Mouse (Mus musculus): ENCODE data around the gene Ptpn21. TPM values are rescaled to one million over a fixed set of nuclear protein-coding genes. Genes with fewer than 3 reads are reported as not detected.
A peak's percentile ranks its signal among the peaks of the same experiment; 100 is the strongest.

Gene Ptpn21
- polyA plus RNA-seq, 1 experiment from 2014 or later = 4.7 TPM

DNA sequence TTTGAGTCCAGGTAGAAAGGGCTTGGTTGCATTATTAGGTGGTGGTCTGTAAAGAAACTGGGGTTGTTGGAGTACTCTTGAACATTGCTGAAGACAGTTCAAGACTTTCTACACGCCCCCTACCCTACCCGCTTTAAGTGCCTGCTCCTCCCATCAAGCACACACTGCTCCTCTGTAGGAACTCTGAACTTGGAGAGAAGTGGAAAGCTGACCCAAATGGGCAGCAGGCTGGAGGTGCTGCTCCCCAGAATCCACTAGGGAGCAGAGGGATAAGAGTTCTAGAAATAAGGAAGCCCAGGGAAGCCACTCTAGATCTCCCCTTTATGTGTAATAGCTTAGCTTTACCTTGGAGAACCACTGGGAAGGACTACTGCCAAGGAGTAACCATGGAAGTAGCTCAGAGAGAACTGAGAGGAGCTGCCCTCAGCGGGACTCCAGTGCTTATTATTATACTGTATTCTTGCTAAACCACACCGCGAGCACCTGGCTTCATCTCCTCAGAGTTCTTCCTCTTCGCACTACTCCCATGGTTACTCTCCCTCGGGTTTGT, 671 bp upstream of the Ptpn21 start:
- 0 out of 2 replicates have a peak, but pooled peaks have one; percentile 8 for ATAC-seq (replicated peaks)
- Histone ChIP-seq H3K4me1 (peaks cover 31% of the 10 kb centered on the region), H3K9ac (peak overlapping the region; percentile 56; the same call in 1 of the 2 replicates), H3K27ac (no peak overlapping the region), H3K36me3 (replicated peaks) (no peaks in the 10 kb centered on the region), H3K4me3 (peak overlapping the region; percentile 67), H3K9me3 (no peaks in the 10 kb centered on the region), H3K27me3 (replicated peaks) (0 out of 2 replicates have a peak, but pooled peaks cover 6% of the 10 kb centered on the region), H3K4me2 (peak overlapping the region; percentile 99)
- 13% methylated on average over 7 of the region's 7 CpGs for WGBS

DNA sequence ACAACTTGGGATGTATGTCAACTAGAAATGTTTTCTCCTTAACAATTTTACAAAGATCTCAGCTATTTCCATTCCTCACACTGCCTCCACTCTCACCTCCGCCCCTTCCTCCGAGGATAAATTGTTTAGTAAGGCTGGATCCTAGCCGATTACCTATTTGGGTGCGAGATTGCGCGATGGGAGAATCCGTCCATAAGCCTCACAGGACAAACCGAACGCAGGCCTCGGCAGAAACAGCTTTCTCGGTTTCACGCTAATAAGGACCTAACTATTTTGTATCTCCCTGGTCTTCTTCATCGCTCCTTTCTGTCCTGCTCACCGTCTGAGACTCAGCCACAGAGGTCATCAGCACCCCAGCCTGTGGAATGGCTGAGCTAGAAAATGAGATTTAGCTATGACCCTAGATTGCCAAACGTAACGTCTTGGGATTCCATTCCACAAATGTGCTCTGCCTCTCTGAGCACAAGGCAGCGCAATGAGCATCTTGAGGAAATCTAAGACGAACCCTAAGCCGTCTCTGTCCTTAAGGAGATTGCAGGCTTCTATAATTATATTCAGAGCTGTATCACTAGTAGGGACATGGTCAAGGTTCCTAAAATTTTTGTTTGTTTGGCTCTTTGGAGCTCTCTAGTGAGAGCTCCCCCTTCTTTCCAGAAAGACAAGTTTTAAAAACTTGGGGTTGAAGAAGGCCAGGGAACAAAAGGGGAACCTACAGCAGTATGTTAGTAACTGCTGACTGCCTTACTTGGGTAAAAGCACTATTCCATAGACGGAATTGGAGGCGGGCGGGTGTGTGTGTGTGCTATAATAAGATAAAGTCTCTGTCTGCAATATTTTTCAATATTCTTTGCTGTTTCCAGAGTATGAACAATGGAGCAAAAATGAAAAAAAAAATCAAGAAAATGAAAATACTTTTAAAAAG, 2.1 kb downstream of the Ptpn21 start:
- Histone ChIP-seq H3K27me3 (replicated peaks) (0 out of 2 replicates have a peak, but pooled peaks cover 6% of the 10 kb centered on the region), H3K4me2 (peak overlapping the region; percentile 70), H3K9ac (peak overlapping the region; percentile 77), H3K27ac (peak overlapping the region; percentile 85), H3K4me1 (peaks cover 43% of the 10 kb centered on the region), H3K4me3 (peak overlapping the region; percentile 82), H3K36me3 (replicated peaks) (no peaks in the 10 kb centered on the region), H3K9me3 (no peaks in the 10 kb centered on the region)
- WGBS = 8% methylated on average over 22 of the region's 22 CpGs
- peak; percentile 31 for ATAC-seq (replicated peaks)

DNA sequence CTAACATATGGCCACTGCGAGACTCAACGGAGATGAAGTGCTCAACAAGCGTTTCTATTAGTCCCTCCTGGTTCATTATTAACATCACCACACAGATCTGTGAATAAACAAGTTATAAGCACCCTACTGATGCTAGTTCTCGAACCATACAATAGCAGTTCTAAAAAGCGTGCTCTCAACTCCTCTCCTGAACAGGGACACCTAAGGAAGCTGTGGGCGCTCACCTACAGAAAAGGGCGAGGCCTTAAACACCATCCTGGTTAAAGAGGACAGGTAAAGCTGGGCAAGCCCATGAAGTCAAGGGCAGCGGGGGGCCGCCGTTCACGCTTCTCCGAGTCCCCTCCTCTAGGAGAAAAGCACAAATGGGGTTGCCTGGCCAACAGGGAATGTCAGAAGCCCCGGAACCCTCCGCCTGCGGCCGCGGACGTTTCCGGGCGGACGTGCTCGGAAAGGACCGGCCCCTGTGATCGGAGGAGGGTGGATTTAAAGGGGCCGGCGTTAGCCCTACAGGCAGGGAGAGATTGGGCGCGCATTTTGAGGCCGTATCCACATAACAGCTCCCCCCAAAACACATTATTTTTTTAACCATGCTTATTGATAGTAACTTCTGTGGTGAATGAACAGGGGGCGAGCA, 2.8 kb downstream of the Ptpn21 start:
- under 1% methylated on average over 30 of the region's 30 CpGs for WGBS

DNA sequence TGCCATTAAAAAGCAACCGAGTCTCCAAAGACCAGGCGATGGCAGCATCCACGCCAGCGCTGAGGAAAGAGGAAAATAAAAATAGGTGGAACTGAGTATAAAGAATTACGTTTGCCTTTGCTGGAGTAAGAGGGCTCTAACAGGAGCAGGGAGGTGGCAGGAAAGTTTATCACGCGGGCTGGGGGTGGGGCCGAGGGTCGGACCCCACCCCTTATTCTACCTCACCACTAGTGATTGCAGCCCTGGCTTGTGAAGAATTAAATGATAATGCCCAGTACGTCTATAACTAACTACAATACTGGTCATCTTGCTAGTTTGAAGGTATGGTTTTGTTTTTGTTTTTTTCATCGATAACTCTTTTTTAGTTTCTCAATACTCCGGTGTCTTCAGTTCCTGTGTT, 3.4 kb downstream of the Ptpn21 start:
- peak overlapping the region; percentile 82 for H3K4me3 ChIP-seq
- H3K4me1 ChIP-seq = peaks cover 43% of the 10 kb centered on the region
- peak overlapping the region; percentile 77 for H3K9ac ChIP-seq
- H3K36me3 ChIP-seq (replicated peaks) = no peaks in the 10 kb centered on the region
- H3K9me3 ChIP-seq = no peaks in the 10 kb centered on the region
- H3K27ac ChIP-seq = peak overlapping the region; percentile 85; the same call in 1 of the 2 replicates
- 15% methylated on average over 12 of the region's 12 CpGs for WGBS
- peak overlapping the region; percentile 70 for H3K4me2 ChIP-seq
- 0 out of 2 replicates have a peak, but pooled peaks cover 2% of the 10 kb centered on the region for H3K27me3 ChIP-seq (replicated peaks)
- ATAC-seq (replicated peaks) = peak; percentile 31; the same call in 1 of the 2 replicates

More for the DNA sequence above, 2.8 kb downstream of the Ptpn21 start:
- H3K4me1 ChIP-seq = peaks cover 43% of the 10 kb centered on the region
- H3K9me3 ChIP-seq = no peaks in the 10 kb centered on the region
- H3K36me3 ChIP-seq (replicated peaks) = no peaks in the 10 kb centered on the region
- peak; percentile 93 for ATAC-seq (replicated peaks)
- peak overlapping the region; percentile 85 for H3K27ac ChIP-seq
- peak overlapping the region; percentile 77 for H3K9ac ChIP-seq
- H3K4me2 ChIP-seq = peak overlapping the region; percentile 70
- 0 out of 2 replicates have a peak, but pooled peaks cover 6% of the 10 kb centered on the region for H3K27me3 ChIP-seq (replicated peaks)
- H3K4me3 ChIP-seq = peak overlapping the region; percentile 82

DNA sequence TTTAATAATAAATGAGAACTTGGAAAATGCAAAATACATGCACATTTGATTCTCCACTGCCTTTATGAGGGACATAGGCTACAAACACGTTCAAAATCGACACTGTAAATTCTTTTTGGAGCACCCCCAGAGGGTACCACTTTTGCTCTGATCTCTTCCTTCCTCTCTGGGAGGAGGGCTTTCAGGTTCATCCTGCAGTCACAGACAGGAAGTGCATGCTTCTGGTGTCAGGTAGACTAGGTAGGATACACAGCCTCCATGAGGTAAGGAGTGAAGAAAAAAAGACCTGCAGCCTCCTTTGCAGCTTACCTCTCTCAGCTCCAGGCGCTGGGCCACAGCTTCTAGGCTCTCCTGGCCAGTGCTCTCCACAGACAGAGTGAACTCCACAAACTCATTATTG, 4.0 kb downstream of the Ptpn21 start:
- Histone ChIP-seq H3K9me3 (no peaks in the 10 kb centered on the region), H3K4me3 (peak overlapping the region; percentile 82)
- 75% methylated on average over 3 of the region's 3 CpGs for WGBS

DNA sequence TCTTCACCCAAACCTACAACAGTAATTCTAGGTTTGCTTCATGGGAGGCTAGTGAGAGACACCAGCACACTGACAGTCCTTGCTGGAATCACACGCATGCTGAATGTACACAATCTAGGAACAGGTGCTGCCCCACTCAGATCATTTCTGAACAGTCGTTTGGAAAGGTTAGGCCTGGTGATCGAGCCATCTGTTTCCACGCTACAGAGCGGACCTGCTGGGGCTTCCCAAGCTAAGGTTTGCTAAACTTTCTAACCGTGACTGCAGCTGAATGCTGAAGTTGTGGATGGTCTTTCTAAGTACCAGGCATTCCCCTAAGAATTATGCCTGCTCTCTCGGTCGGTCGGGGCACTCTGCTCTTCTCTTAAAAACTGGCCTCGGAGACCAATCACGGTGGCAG, 6.5 kb downstream of the Ptpn21 start:
- H3K4me2 ChIP-seq = no peak overlapping the region
- no peak overlapping the region for H3K27ac ChIP-seq
- no peak overlapping the region for H3K9ac ChIP-seq
- H3K4me3 ChIP-seq = no peak overlapping the region
- H3K4me1 ChIP-seq = peaks cover 28% of the 10 kb centered on the region
- ATAC-seq (replicated peaks) = no peak
- no peaks in the 10 kb centered on the region for H3K9me3 ChIP-seq
- H3K36me3 ChIP-seq (replicated peaks) = no peaks in the 10 kb centered on the region
- H3K27me3 ChIP-seq (replicated peaks) = no peaks in the 10 kb centered on the region
- WGBS = 90% methylated on average over 11 of the region's 11 CpGs

More for the DNA sequence above, 4.0 kb downstream of the Ptpn21 start:
- Histone ChIP-seq H3K27ac (no peak overlapping the region), H3K27me3 (replicated peaks) (no peaks in the 10 kb centered on the region), H3K4me1 (peaks cover 43% of the 10 kb centered on the region), H3K4me2 (peak overlapping the region; percentile 70), H3K36me3 (replicated peaks) (no peaks in the 10 kb centered on the region), H3K9ac (peak overlapping the region; percentile 77)
- no peak for ATAC-seq (replicated peaks)

DNA sequence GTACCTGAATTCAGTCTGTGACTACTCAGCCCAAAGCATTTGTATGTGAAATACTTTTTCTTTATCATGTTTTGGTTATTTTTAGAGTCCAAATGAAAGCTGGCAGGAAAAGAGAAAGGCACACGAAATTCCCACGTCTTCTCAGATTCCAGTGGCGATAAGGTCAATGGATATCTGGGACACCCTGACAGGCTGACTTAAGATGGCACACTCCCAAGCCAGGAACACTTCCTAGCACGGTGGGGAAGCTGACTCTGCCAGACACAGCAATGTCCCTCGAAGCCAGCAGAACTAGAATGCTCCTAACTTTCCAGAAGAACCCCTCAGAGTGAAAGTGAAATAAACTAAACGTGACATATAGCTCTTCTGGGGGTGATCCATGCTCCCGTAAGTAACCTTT, 10.0 kb downstream of the Ptpn21 start:
- Histone ChIP-seq H3K36me3 (replicated peaks) (no peaks in the 10 kb centered on the region), H3K4me1 (peaks cover 7% of the 10 kb centered on the region), H3K27ac (no peak overlapping the region), H3K9ac (no peak overlapping the region), H3K4me3 (no peak overlapping the region), H3K9me3 (no peaks in the 10 kb centered on the region), H3K4me2 (no peak overlapping the region), H3K27me3 (replicated peaks) (no peaks in the 10 kb centered on the region)
- ATAC-seq (replicated peaks) = no peak
- 85% methylated on average over 7 of the region's 7 CpGs for WGBS

DNA sequence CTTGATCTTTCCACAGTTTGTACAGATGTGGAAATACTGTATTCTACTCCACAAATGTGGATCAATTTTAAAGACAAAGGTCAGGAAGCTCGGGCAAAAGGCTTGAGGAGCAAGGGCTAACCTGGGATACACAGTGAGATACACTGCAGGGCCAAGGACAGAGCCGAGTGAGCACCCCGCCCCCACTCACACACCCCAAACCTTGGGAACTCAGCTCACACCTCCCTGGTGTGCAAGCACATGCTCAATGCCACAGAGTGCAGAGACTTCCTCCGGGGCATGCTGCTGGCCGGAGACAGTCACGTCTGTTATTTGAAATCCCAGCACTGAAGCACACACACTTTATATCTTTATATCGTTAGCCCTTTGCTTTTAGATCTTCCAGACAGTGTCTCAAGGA, 11.1 kb downstream of the Ptpn21 start:
- Histone ChIP-seq H3K36me3 (replicated peaks) (no peaks in the 10 kb centered on the region), H3K27me3 (replicated peaks) (no peaks in the 10 kb centered on the region), H3K9ac (no peak overlapping the region), H3K27ac (no peak overlapping the region), H3K4me1 (no peaks in the 10 kb centered on the region; the same call in 1 of the 2 replicates), H3K9me3 (no peaks in the 10 kb centered on the region), H3K4me3 (no peak overlapping the region), H3K4me2 (no peak overlapping the region)
- whole genome bisulfite sequencing = 88% methylated on average over 7 of the region's 7 CpGs
- ATAC-seq (replicated peaks) = no peak

DNA sequence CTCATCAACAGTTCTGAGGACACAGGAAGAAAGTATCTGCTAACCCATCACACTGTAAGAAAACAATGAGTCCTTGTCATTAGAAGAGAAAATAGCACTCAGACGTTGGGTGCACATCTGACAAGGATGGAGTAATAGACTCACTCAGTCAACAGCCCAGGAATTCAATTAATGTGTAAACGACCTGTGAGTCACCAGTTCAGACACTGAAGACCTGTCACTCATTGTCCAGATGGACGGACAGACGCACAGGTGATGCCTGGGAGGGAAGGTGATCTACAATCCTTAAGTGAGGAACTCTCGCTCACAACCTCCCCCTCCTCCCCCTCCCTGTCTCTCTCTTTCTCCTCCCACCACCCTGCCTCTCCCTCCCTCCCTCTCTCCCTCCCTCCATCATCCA, 12.2 kb downstream of the Ptpn21 start:
- Histone ChIP-seq H3K9ac (no peak overlapping the region), H3K4me3 (no peak overlapping the region), H3K36me3 (replicated peaks) (no peaks in the 10 kb centered on the region), H3K27ac (no peak overlapping the region), H3K4me2 (no peak overlapping the region), H3K27me3 (replicated peaks) (no peaks in the 10 kb centered on the region), H3K4me1 (no peaks in the 10 kb centered on the region), H3K9me3 (no peaks in the 10 kb centered on the region)
- no peak for ATAC-seq (replicated peaks)
- 84% methylated on average over 5 of the region's 5 CpGs for WGBS

DNA sequence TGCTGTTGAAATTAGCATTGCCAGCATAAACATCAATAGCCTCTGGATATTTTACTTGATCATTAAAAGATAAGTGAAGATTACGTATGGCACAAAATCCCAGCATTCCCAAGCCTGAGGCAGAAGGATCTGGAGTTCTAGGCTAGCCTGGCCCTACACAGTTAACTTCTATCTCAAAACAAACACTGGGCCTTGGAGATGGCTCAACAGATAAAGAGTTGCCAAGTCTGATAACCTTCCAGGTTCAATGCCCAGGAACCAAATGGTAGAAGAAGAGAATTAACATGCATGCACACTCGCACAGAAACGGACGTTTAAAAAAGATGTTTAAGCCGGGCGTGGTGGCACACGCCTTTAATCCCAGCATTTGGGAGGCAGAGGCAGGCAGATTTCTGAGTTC, 13.0 kb downstream of the Ptpn21 start:
- Histone ChIP-seq H3K4me1 (no peaks in the 10 kb centered on the region), H3K27me3 (replicated peaks) (no peaks in the 10 kb centered on the region), H3K9me3 (no peaks in the 10 kb centered on the region), H3K4me3 (no peak overlapping the region), H3K9ac (no peak overlapping the region), H3K27ac (no peak overlapping the region), H3K36me3 (replicated peaks) (no peaks in the 10 kb centered on the region), H3K4me2 (no peak overlapping the region)
- ATAC-seq (replicated peaks) = no peak
- 94% methylated on average over 7 of the region's 7 CpGs for WGBS

DNA sequence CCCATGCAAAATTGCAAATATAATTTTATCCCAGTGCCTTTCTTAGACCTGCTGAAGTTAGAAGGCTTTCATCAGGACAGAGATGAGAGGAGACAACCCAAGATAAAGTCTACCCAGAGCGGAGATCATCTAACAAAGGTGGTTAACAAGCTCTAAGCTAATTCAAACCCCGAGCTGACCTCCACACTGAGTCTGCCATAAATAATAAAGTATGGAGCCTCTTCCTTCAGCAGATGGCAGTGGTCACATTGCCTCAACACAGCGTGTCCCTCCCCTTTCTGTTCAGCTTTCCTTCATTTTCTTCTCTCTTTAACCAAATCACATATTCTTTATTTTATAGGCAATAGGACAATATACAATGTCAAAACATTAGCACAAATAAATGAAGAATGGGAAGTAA, 16.2 kb downstream of the Ptpn21 start:
- Histone ChIP-seq H3K4me2 (no peak overlapping the region), H3K9me3 (no peaks in the 10 kb centered on the region), H3K27ac (no peak overlapping the region), H3K27me3 (replicated peaks) (no peaks in the 10 kb centered on the region), H3K4me1 (no peaks in the 10 kb centered on the region), H3K9ac (no peak overlapping the region), H3K36me3 (replicated peaks) (no peaks in the 10 kb centered on the region), H3K4me3 (no peak overlapping the region)
- WGBS = 63% methylated on average over 3 of the region's 3 CpGs
- ATAC-seq (replicated peaks) = no peak

DNA sequence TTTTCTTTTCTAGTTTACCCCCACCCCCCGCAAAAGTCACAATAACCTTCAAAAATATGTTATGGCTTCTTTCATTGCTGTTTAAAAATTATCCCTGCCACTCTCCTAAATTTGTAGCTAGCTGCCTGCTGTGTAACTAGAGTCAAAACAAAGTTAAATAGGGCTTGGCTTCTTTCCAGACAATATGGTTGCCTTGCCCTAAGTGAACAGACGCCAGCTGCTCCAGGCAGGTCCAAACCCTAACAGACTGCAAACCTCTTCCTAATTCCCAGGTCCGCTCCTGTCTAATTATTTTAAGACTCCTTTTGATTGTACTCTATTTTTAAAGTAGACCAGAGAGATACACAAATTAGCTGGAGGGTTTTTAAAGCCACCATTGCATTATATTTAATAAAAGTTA, 16.6 kb downstream of the Ptpn21 start:
- Histone ChIP-seq H3K4me2 (no peak overlapping the region), H3K27ac (no peak overlapping the region), H3K9me3 (no peaks in the 10 kb centered on the region), H3K27me3 (replicated peaks) (no peaks in the 10 kb centered on the region), H3K36me3 (replicated peaks) (no peaks in the 10 kb centered on the region), H3K4me1 (no peaks in the 10 kb centered on the region), H3K9ac (no peak overlapping the region), H3K4me3 (no peak overlapping the region)
- WGBS = 57% methylated on average over 3 of the region's 3 CpGs
- ATAC-seq (replicated peaks) = no peak
